Mouse (Mus musculus) erythroblast, adult 5-6 weeks (primary cell): Measurements from ENCODE around the gene Nbeal2. TPM values are rescaled to one million over a fixed set of nuclear protein-coding genes. Genes with fewer than 3 reads are reported as not detected.
A peak's percentile ranks its signal among the peaks of the same experiment; 100 is the strongest.

Source experiments
- ATAC-seq: replicated peaks from 2 replicates; pipeline ENCODE4 v1.8.0; 2016; ENCODE audit warnings: moderate number of reproducible peaks, mild to moderate bottlenecking, moderate TSS enrichment, inconsistent platforms; ENCODE audit not compliant: poor library complexity, low FRiP score, severe bottlenecking
- total RNA-seq, 2 experiments: library from RNA; stranded (forward) in 1 of 2; stranded (reverse) in 1 of 2; fragments of 150-400 nt in 1 of 2; fragments of 200-764, 138-1000 nt in 1 of 2; gene quantifications; 2 replicates each; pipeline versions ENCODE4 v1.2.3 to v1.2.4; 2015 to 2017; ENCODE audit warnings: low replicate concordance in 2 of 2

Nbeal2 gene
- total RNA-seq, 2 experiments from 2014 or later, result 12.0 to 15.6 TPM

DNA sequence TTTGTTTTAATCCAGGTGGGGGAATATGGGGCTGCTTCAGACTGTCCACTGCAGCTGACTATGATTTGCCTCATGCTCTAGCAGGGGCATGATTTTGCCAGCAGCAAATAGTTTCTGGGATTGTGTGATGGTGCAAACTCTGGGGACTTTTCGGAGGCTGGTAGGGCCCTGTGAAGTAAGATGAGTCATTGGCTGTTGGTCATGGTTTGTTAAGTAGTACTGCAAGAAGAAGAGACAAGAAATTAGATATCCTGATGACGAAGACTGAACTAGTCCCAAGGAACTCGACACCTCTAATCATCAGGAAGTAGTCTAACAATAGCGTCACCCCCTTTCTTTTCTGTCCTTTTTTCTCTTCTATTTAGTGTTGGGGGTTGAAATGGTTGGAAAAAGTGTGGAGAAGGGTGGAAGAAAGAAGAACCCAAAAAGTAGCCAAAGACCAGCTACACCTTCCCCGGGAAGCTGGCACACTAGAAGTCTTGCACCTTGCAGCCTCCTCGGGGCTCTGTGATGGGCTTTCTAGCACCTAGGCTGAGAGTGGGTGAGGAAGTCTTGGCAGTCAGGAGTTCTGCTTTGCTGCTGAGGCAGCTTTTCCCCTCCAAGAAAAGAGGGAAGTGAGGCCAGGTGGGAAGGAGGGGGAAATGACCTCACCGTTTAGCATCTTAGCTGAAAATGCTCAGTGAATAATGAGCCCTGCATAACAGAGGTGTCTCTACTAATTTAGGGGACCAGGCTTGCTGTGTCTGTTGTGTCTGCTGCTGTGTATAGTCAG is 27.0 kb upstream of the Nbeal2 start:
- ATAC-seq, result no peak

DNA sequence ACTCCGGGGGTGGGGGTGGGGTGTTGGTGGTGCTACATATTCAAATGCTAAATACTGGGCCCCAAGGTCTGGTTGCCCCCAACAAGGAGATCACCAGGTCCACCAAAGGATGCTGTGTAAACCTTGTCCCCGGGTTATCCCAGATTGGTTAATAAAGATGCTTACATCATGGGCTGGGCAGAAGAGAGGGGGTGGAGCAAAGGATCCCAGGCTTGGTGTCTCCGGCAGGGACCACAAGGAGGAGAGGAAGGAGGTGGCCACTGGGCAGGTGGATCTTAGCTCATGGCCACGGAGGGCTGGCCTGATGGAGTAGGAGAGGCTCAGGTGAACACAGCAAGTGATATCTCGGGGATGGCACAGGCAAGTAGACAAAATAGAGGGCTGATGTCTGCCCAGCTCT is 24.9 kb upstream of the Nbeal2 start:
- no peak for ATAC-seq

DNA sequence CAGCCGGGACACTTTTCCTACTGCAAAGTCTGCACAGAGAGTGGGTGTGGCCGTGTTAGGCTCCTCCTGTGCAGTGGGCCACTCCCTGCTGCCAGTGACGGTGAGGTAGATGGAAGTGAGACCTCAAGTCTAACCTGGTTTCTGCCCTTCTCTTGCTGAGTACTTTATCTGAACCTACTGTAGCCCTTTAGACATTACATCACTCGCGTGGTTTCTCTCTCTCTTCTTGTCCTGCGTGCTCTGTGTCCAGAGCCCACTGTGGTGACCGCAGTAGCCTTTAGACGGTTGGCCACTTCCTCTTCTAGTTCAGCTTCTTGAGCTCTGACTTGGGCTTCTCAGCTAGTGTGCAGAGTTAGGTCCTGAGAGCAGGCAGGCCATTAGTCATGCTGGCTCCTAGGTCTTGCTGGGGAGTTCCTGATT is 22.5 kb upstream of the Nbeal2 start:
- ATAC-seq, result peak; percentile 73

DNA sequence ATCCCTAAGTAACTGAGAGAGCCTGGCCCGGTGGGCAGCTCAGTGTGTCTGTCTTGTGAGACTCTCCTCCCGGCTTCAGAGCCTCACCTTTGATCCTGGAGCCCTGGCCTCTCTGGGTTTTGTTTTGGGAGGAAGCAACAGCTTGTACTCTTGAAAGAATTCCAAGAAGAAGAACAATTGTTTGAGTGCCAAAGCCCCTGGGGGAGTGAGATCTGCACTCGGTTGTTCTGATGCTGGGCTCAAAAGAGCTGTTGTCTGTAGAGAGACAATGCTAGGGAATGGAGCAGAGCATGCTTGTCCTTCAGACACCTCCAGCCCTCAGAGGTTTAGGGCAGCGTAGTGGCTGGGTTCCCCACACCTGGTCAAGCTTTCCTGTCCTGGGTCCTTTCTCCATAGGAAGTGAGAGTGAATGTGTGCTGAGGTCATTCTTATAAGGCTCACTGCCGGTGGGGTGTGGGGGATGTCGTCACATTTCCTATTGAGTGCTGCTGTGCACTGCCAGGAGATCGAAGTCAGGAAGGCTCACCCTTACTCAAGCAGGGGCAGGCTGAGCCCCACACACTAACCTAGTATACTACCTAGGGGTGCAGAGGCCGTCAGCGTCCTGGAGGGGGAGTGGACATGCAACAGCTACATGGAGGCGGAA is 19.3 kb upstream of the Nbeal2 start:
- ATAC-seq, result no peak

DNA sequence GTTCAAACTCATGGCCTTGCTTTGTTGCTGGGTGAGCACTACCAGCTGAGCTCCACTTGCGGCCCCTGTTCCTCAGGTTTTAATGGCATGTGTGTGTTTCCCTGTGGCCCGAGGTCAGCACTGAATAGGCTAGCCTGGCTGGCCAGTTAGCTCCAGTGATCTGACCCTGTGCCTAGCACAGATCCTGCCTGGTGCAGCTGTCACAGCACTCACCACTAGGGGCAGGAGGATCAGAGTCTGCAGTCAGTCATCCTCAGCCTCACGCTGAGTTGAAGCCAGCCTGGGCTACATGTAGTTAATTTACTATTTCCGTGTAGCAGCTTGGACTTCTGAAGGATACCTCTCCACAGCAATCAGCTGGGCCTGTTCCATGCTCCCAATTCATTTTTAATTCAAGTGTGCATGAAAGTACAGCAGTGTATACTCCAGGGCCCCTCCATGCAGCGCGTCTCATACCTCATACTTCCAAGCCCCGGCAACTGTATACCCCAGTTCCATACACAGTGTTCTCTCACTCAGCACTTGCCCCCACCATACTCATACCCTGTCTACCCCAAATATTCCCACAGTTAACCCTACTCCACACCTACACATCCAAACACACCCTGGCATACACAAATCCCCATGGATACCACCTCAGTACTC is 18.6 kb upstream of the Nbeal2 start:
- peak; percentile 63 for ATAC-seq

DNA sequence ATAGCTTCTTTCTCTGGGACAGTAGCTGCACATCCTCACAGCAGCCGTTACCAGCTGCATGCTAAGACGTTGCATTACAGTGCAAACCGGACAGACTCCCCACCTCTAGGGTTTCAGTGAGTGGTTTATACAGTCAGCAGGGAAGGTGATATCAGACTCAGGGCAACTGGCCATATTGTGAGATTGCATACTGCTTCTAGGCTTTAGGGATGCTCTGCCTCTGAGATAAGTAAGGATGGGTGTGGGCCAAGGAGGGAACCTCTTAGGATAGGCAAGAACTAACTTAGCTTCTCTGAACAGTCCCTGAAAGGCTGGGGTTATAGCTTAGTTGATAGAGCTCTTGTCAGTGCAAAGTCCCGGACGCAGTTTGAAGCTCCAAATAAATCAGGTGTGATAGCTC is 15.8 kb upstream of the Nbeal2 start:
- ATAC-seq, result no peak

DNA sequence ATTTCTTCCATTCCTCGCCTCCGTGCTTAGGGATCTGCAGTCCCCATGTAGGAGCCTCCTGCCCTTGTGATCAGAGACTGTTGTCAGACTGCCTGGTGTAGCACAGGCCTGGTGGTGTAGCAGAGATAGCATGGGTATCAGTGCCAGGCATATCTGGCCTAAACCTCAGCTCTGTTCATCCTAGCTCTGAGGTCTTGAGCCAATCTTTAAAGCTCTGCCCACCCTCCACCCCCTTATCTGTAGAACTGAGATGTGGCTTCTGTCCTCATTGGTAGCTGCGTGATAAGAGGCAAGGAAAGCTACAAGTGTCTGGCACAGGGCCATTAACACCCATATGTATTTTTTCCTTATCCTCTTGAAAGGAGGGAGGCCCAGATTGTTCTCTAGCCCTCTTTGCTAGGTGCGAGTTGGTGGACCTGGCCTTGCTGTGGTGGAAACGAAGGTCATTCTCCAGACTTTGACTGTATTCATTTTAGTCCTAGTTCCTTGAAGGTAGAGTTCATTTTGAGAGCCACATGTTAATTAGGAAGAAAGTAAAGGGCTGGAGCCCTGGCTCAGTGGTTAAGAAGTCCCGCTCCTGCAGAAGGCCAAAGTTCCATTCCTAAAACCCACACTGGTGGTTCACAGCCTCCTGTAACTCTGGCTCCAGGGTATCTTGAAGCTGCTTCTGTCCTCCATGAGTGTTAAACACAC is 14.8 kb upstream of the Nbeal2 start:
- 0 out of 2 replicates have a peak, but pooled peaks have one; percentile 18 for ATAC-seq

DNA sequence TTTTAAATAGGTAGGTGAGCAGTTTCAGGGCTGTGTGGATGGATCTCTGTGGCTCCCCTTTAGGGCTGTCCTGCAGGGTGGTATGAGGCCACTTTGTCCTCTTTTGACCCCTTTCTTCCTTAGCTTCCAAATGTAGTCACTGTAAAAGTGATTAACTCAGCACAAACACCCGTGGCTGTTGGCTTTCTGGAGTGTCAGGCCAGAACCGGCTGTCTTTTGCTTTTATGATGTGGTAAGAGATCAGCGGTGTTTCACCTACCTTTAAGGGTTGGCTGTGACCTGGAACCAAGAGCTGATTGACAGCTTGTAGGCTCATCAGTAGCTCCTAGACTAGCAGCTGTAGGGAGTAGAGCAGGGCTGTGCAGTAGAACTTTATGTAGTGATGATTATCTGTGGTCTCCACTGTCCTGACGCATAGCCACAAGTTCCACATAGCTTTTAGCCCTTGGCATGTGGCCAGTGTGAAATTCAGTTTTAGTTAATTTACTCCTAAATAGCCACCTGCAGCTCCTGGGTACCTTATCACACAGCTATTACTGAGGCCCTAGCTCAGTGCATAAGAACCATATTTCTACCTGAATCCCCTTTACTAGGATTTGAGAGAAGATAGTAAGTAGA is 13.4 kb upstream of the Nbeal2 start:
- no peak for ATAC-seq

DNA sequence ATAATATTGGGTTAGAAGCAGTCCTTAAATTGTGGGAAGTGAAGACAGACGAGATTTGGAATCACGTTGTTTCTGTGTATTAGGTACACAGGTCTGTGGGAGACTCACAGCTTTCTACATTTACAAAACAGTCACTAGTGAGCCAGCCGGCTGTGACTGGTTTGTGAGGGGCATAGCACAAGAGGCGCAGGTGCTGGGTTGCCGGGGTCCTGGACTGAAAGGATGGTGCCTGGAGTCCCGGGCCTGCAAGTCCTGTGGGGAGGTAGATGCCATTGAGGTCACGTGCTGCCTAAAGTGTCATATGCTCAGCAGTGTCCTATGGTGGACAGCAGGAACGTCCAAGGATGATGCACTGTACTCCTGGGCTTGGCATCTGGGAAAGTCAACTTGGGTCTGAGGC is 12.4 kb upstream of the Nbeal2 start:
- 0 out of 2 replicates have a peak, but pooled peaks have one; percentile 9 for ATAC-seq

DNA sequence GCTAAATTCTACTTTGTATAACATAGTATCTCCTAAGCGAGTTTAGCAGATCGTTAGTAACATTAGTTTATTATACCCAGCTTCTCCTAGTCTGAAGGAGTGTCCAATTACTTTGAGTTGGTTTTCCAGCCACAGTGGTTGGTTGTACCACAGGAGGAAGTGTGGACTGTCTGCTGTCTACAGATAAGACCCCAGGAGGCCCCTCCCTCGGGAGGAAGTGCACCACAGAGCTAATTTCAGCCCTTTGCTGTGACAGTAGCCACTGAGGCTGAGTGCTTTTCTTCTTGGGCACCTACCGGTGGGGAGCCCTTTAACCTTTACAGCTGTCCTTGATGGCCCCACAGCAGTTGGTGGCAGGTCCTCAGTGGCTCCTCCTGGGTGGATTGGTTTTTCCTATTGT is 12.0 kb upstream of the Nbeal2 start:
- ATAC-seq, result peak; percentile 96

DNA sequence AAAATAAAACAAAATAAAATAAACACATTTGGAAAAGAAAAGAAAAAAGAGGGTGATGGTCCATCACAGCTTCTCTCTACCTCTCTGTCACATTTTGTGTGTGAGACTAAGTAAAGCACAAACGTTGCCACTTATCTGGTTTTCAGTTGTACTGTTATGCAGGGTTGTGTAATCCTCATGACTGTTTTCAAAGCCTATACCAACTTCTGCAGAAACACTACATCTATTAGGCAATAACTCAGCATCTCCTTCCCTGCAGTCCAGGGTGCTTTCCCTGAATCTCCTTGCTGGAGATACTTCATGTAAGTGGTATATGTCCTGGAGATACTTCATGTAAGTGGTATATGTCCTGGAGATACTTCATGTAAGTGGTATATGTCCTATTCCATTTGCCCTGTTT is 8.9 kb upstream of the Nbeal2 start:
- no peak for ATAC-seq

DNA sequence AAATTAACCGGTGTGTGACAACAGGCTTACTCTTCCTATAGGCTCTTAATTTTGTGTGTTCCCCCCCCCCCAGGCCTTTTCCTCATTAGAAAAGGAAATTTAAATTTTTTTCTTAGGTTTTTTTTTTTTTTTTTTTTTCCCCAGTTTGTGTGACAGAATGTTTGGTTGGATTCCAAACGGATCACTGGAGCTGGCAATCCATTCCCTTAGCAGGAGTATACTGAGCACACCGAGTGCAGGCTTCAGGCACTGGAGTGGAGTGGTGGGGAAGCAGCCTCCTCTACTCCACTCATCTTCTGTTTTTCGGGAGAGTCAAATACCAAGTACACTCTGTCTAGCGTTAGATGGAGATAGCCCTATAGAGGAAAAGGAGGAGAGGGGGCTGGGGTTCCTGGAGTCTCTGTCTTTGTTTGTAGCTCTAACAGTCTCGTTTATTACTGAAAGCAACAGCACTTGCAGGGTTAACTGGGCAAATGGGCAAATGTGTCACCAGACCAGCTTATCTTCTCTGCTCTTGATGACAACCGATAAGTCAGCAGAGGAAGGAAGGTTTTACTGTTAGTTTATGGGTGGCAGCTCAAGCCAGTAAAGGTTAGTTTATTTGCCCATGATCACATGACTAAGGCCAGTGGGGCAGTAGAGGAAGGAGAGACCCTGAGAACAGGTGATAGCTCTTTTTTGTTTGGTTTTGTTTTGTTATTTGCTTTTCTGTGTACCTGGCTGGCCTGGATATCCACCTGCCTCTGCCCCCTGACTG is 7.1 kb upstream of the Nbeal2 start:
- no peak for ATAC-seq

DNA sequence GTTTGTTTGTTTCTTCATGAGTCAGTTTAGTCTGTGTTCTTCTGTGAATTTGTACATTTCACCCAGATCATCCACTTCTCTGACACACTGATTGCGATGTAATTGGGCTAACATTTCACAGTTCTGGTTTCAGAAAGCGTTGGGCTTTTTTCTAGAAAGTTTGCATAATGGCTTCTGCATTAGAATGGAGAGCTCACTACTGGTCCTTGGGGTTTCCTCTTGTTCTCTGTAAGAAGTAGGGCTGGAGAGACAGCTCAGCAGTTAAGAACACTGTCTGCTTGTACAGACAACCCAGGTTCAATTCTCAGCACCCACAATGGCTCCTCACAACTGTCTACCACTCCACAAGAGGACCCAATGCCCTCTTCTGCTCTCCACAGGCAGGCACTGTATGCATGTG is 6.2 kb upstream of the Nbeal2 start:
- ATAC-seq, result no peak

DNA sequence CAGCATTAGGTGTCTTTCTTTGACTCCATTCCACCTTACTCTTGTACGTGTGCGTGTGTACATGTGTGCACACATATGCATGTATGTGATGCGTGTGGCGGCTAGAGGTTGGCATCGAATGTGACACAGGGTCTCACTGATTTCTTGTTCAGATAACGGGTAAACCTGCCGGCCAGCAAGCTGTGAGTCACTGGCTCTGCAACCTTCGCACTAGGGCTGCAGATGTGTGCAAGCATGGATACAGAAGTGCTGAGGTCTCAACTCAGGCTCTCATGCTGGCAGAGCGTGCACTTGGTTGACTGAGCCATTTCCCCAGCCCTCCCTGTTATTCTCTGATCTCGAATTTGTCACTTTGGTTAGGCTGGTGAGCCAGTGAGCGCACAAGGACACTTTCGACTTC is 5.6 kb upstream of the Nbeal2 start:
- ATAC-seq, result no peak

DNA sequence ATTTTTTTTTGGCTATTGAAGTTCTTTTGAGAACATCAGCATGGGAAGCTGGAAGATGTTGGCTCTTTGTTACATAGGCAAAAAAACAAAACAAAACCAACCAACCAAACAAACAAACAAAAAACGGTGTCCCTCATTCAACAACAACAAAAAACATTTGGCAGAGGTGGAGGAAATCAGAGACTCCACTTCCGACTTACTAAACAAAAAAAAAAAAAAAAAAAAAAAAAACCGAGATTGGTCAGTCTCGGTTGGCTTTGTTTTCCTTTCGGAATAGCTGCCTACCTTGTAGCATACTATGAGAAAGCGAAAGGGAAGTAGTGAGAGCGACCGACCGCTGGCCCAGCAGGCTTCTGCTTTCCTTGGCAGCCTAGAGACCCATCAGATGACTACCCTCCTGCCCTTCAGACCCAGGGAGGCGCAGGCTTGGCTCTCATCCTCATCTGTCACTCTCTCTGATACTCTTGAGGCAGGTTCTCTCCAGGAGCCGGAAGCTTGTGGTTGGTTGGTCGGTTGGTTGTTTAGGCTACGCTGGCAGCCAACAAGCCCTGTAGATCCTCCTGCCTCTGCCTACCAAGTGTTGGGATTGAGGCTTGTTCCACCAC is 3.6 kb upstream of the Nbeal2 start:
- ATAC-seq, result 0 out of 2 replicates have a peak, but pooled peaks have one; percentile 2

DNA sequence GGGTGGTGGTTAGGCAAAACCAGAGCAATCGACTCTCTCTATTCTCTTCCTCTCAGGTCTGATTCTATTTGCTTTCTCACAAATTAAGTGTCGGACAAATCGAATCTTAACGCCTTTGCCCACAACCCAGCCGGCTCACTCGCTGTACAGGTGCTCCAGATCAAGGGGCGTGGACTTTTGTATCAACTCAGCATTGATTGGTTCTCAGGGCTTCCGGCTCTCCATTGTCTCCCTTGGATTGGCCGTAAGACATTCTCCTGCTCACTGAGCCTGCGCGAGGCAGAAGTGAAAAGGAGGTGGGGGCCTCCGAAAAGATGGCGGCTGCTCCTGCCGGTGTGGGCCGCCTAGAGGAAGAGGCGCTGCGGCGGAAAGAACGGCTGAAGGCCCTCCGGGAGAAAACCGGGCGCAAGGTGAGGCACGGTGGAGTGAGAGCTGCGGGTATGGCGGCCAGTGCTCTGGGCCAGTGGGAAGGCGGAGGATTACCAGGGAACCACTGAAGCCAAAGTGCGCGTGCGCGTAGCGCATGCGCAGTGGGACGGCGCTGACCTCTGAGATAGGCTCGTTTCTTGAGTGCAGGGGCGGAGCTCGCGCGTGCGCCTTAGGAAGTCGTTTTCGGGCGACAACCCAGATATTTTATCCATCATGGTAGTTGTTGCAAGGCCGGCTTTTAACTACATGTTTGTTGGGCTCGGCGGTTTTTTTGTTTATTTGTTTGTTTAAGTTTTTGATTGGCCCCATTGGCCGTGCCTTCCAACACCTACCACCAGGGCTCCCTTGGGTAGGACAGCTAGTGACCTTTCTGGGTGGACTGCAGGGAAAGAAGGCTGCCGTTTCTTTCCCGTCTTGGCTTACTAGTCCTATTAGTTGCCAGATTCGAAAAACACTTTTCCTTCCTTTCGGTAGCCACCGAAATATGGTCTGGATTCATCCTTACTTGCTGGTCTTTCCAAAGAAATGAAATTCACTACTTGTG is 2.6 kb upstream of the Nbeal2 start, which contains the start of gene Ccdc12:
TSS of gene Ccdc12 (plus strand) at position 255 of the 973 bp plus-strand sequence.
- ATAC-seq, result peak; percentile 80

DNA sequence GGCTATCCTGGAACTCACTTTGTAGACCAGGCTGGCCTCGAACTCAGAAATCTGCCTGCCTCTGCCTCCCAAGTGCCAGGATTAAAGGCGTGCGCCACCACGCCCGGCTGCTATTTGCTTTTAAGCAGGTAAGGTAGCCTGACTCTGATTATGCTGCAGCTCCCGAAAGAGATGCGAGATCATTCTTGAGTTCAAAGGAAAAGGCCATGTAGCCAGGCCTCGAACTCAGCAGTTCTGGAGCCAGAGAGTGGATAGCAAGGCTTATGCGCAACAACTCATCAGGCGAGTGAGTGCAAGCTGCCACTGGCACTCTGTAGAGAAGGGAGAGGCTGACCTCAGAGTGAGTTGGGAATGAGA is 1.7 kb upstream of the Nbeal2 start:
- no peak for ATAC-seq
